Mouse (Mus musculus) cerebellum, postnatal 10 days (tissue): ENCODE measurements at regions not wholly inside any gene's neighbourhood (a gene's known extent, or its start where the extent isn't known, plus 50 kb on each side); places are given as distances from the start of the nearest gene placed in this dataset.

Experiments used
- DNase-seq, 2 experiments: peaks; one replicate each; pipeline ENCODE4 v3.0.0; 2021; ENCODE audit warnings: mixed read lengths in 2 of 2

- peak; percentile 11 to 33 for DNase-seq
Observed at GRCm38 (mm10) chr14:90821309-90821708, 2350.1 kb upstream of the Pcdh20 start.

- DNase-seq: peak; percentile 1 to 10
Observed at GRCm38 (mm10) chr14:90810223-90810622, 2339.0 kb upstream of the Pcdh20 start.

- no peak for DNase-seq
Observed at GRCm38 (mm10) chr14:90789718-90790496, 2318.7 kb upstream of the Pcdh20 start.
